In the genomic region with DNA sequence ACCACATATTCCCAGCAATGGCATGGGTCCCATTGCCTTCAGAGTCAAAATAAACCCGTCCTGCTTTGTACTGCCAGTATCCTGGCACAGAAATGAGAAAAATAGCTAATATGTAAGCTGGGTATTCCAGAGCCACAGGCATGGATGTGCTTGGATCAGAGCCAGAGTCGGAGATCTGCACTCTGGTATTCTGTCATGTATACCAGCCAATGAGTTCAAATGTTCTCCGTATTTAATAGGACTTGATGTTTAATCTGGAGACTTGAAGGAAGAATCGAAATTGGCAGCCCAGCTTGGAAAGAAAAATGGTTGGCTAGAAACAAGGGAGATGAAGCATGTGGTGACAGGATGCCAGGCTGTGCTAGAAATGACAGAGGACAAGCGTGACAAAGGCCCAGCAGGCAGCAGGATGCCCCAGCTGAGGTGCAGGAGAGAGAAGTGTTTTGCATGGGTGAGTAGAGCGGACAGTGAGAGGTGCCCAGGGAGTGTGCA, we compare ENCODE assay signal across 13 mouse cellular contexts. TPM values are rescaled to one million over a fixed set of nuclear protein-coding genes. Genes with fewer than 3 reads are reported as not detected.
DNase-seq lines count a peak whose midpoint lies in the region; ATAC-seq and TF ChIP-seq lines count a peak whose summit lies in the region.
"Had no signal": no experiment of that assay in that cellular context is flagged by ENCODE, and none has a peak within 500 bp of the region (broad histone marks: within the 10 kb centered on the region; RNA-seq: fewer than 3 reads in every experiment).

No protein-coding gene starts in this region.

- no peak overlapping the region for H3K27ac ChIP-seq in embryonic facial prominence, embryonic 14.5 days (replicated peaks; ENCODE audit: low read depth, low read length)
- no peak overlapping the region for H3K27ac ChIP-seq in embryonic facial prominence, embryonic 10.5 days (replicated peaks)
- H3K27ac ChIP-seq: heart, adult 2 months; limb, embryonic 10.5 days; neural tube, embryonic 12.5 days had no signal

- H3K9ac ChIP-seq in embryonic facial prominence, embryonic 14.5 days (ENCODE audit: low read depth, low read length) = no peak overlapping the region
- H3K9ac ChIP-seq: neural tube, embryonic 12.5 days had no signal

- no peak overlapping the region for H3K4me3 ChIP-seq in embryonic facial prominence, embryonic 14.5 days (ENCODE audit: low read depth, low read length)
- H3K4me3 ChIP-seq in embryonic facial prominence, embryonic 10.5 days = no peak overlapping the region
- H3K4me3 ChIP-seq: heart, adult 2 months; limb, embryonic 10.5 days; neural tube, embryonic 12.5 days had no signal

- no peak for ATAC-seq in embryonic facial prominence, embryonic 14.5 days (ENCODE audit: low read depth)
- ATAC-seq in megakaryocyte-erythroid progenitor cell, adult 5-6 weeks (replicated peaks; ENCODE audit: low FRiP score, low TSS enrichment, poor library complexity, severe bottlenecking) = no peak

- WGBS in embryonic facial prominence, embryonic 14.5 days = 59% methylated on average over 6 of the region's 6 CpGs
- WGBS in embryonic facial prominence, embryonic 10.5 days = 80% methylated on average over 6 of the region's 6 CpGs

- no peak overlapping the region for H3K4me2 ChIP-seq in embryonic facial prominence, embryonic 14.5 days (ENCODE audit: low read depth, low read length)
- H3K4me2 ChIP-seq: neural tube, embryonic 12.5 days had no signal

- TF ChIP-seq CTCF in brain, embryonic 14.5 days (IDR thresholded peaks at IDR 0.05; ENCODE audit: borderline replicate concordance, extremely low read depth, insufficient read depth, insufficient read length) = no peak

- no peaks in the 10 kb centered on the region for H3K27me3 ChIP-seq in embryonic facial prominence, embryonic 14.5 days (replicated peaks; ENCODE audit: control insufficient read depth, insufficient read depth, low read length)
- H3K27me3 ChIP-seq in embryonic facial prominence, embryonic 10.5 days (replicated peaks; ENCODE audit: low read depth, poor library complexity, severe bottlenecking) = no peaks in the 10 kb centered on the region
- H3K27me3 ChIP-seq: neural tube, embryonic 12.5 days had no signal

- no peaks in the 10 kb centered on the region for H3K36me3 ChIP-seq in embryonic facial prominence, embryonic 14.5 days (ENCODE audit: control insufficient read depth, insufficient read depth, low read length)
- no peaks in the 10 kb centered on the region for H3K36me3 ChIP-seq in embryonic facial prominence, embryonic 10.5 days (replicated peaks)
- H3K36me3 ChIP-seq: limb, embryonic 10.5 days; neural tube, embryonic 12.5 days had no signal

- peaks cover 14% of the 10 kb centered on the region for H3K4me1 ChIP-seq in embryonic facial prominence, embryonic 14.5 days (ENCODE audit: control insufficient read depth, insufficient read depth, low read length)
- H3K4me1 ChIP-seq in embryonic facial prominence, embryonic 10.5 days = peaks cover 14% of the 10 kb centered on the region
- H3K4me1 ChIP-seq: neural tube, embryonic 12.5 days had no signal

- peak; percentile 54 for DNase-seq in embryonic facial prominence, embryonic 14.5 days (ENCODE audit: low spot score)
- no peak for DNase-seq in embryonic facial prominence, embryonic 10.5 days (ENCODE audit: low spot score)
- DNase-seq in layer of hippocampus, adult 9-10 months (ENCODE audit: low spot score) = peak; percentile 4
- DNase-seq in layer of hippocampus, adult 11-12 months (ENCODE audit: low spot score) = no peak
- DNase-seq in brain, embryonic 14.5 days (ENCODE audit: low read depth) = peak; percentile 76
- peak; percentile 66 for DNase-seq in kidney, postnatal 14 days
- no peak for DNase-seq in thymus, postnatal 0 days (ENCODE audit: low spot score)
- DNase-seq: adrenal gland, postnatal 10 days; heart, adult 2 months; heart, postnatal 14 days had no signal

- TF ChIP-seq POLR2A in brain, embryonic 14.5 days (IDR thresholded peaks at IDR 0.05; ENCODE audit: borderline replicate concordance, extremely low read depth, insufficient read depth, insufficient read length, poor library complexity, severe bottlenecking) = no peak

- no peaks in the 10 kb centered on the region for H3K9me3 ChIP-seq in embryonic facial prominence, embryonic 14.5 days (ENCODE audit: control insufficient read depth, low read length)
- no peaks in the 10 kb centered on the region for H3K9me3 ChIP-seq in embryonic facial prominence, embryonic 10.5 days
- H3K9me3 ChIP-seq: limb, embryonic 10.5 days; neural tube, embryonic 12.5 days had no signal

RNA-seq across cellular contexts. Expression of a gene that starts 25.6 kb away (rescaled TPM):
- 18.6 and 20.0 TPM in 2 replicates for polyA plus RNA-seq in embryonic facial prominence, embryonic 14.5 days (2014; fragmentation: Nextera tagmentation; extraction: Ambion mirVana)
- polyA plus RNA-seq in embryonic facial prominence, embryonic 10.5 days (2016; fragmentation: Nextera tagmentation; extraction: Ambion mirVana) = 27.6 and 32.9 TPM in 2 replicates
- polyA plus RNA-seq in brain, embryonic 14.5 days (2012; rRNA removed) = 4.2 and 5.3 TPM in 2 replicates
- 22.2 and 34.4 TPM in 2 replicates for total RNA-seq in megakaryocyte-erythroid progenitor cell, adult 5-6 weeks (2014; fragmentation: Nextera tagmentation)
- 19.7 and 21.8 TPM in 2 replicates for total RNA-seq in megakaryocyte-erythroid progenitor cell, adult 5-6 weeks (2017)
- polyA plus RNA-seq in thymus, postnatal 0 days (2015; fragmentation: Nextera tagmentation; extraction: Ambion mirVana) = 17.9 and 18.5 TPM in 2 replicates

Comparison
In these comparisons a context has a peak if more than half of its experiments do, and no peak if none do; other contexts are left out.
1. DNase-seq: peak in embryonic facial prominence, embryonic 14.5 days (single experiment), layer of hippocampus, adult 9-10 months (single experiment), brain, embryonic 14.5 days (single experiment) and kidney, postnatal 14 days (single experiment); none in embryonic facial prominence, embryonic 10.5 days (single experiment), layer of hippocampus, adult 11-12 months (single experiment) and thymus, postnatal 0 days (single experiment).